Mouse (Mus musculus) liver, embryonic 11.5 days (tissue): ENCODE measurements at regions not wholly inside any gene's neighbourhood (a gene's known extent, or its start where the extent isn't known, plus 50 kb on each side); places are given as distances from the start of the nearest gene placed in this dataset.
"Not testable (repeated sequence)": the region's sequence is repeated elsewhere in the genome, so short reads cannot be mapped to it uniquely, and the experiment has no call there.

ENCODE experiments used
- ATAC-seq: fragments of 200-750 bp; cut with Nextera tagmentation; replicated peaks from 2 replicates; pipeline ENCODE4 v1.8.0; 2017; ENCODE audit warnings: moderate number of reproducible peaks, mild to moderate bottlenecking, moderate TSS enrichment, moderate library complexity; ENCODE audit not compliant: low FRiP score
- DNase-seq: peaks from one replicate; pipeline ENCODE4 v3.0.0-alpha.2; 2017; ENCODE audit warnings: low spot score
- H3K27ac ChIP-seq: fragments of 300-500 bp; sonication (generic); 2 replicates; pipeline ENCODE4 v1.5.1; 2014; ENCODE audit warnings: mild to moderate bottlenecking, low read depth, low read length, control low read depth
- H3K27me3 ChIP-seq: fragments of 300-500 bp; sonication (generic); replicated peaks from 2 replicates; pipeline ENCODE4 v1.6.1; 2014; ENCODE audit warnings: low read length, mixed read lengths; ENCODE audit not compliant: control insufficient read depth, insufficient read depth
- H3K36me3 ChIP-seq: fragments of 300-500 bp; sonication (generic); 2 replicates; pipeline ENCODE4 v1.6.1; 2014; ENCODE audit warnings: mild to moderate bottlenecking, low read length, moderate library complexity, mixed read lengths; ENCODE audit not compliant: control insufficient read depth, insufficient read depth
- H3K4me1 ChIP-seq: fragments of 300-500 bp; sonication (generic); replicated peaks from 2 replicates; pipeline ENCODE4 v1.6.1; 2014; ENCODE audit warnings: low read length, mixed read lengths; ENCODE audit not compliant: control insufficient read depth, insufficient read depth
- H3K4me2 ChIP-seq: fragments of 300-500 bp; sonication (generic); 2 replicates; pipeline ENCODE4 v1.6.1; 2014; ENCODE audit warnings: mild to moderate bottlenecking, control low read depth, moderate library complexity
- H3K4me3 ChIP-seq: fragments of 300-500 bp; sonication (generic); 2 replicates; pipeline ENCODE4 v1.5.1; 2014; ENCODE audit warnings: low read depth, low read length, control low read depth
- H3K9ac ChIP-seq: fragments of 300-500 bp; sonication (generic); 2 replicates; pipeline ENCODE4 v1.6.1; 2014; ENCODE audit warnings: low read depth, low read length, control low read depth
- H3K9me3 ChIP-seq: fragments of 300-500 bp; sonication (generic); 2 replicates; pipeline ENCODE4 v1.6.1; 2016; ENCODE audit warnings: low read length, inconsistent platforms, mixed read lengths; ENCODE audit not compliant: control insufficient read depth
- WGBS: fragments of 180-500 bp; shearing (Covaris S2); extraction: QIAGEN DNeasy Blood & Tissue Kit; methylation state at CpG from one replicate; pipeline ENCODE4 v1.1.7; 2014; 5-methylcytosine and 5-hydroxymethylcytosine counted together

DNA sequence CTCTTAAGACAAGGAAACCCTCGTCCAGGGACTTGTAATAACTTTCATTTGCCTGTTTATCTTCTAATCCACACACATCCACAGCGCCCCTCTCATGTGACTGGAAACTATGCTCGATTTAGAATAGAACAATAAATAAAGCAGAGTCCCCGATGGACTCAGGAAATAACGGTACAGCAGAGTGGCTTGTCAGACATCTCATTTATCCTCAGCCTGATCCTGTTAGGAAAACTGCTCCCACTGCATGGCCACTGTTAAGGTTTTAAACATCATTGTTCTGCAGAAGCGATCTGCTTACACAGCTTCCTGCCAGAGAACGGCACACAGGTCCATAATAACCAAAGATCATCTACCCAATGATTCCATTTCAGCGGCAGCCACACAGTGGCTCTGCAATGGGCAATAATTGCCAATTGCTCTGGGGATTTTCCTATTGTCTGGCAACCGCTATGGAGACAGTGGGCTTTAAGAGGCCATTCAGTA is 84.8 kb upstream of the Mdm1 start:
- Histone ChIP-seq H3K4me1 (no peaks in the 10 kb centered on the region), H3K9ac (no peak overlapping the region), H3K9me3 (0 out of 2 replicates have a peak, but pooled peaks cover 2% of the 10 kb centered on the region), H3K27me3 (no peaks in the 10 kb centered on the region), H3K4me2 (no peak overlapping the region), H3K36me3 (no peaks in the 10 kb centered on the region), H3K27ac (no peak overlapping the region), H3K4me3 (no peak overlapping the region)
- 56% methylated on average over 9 of the region's 9 CpGs for WGBS
- ATAC-seq, result no peak
- DNase-seq, result no peak

DNA sequence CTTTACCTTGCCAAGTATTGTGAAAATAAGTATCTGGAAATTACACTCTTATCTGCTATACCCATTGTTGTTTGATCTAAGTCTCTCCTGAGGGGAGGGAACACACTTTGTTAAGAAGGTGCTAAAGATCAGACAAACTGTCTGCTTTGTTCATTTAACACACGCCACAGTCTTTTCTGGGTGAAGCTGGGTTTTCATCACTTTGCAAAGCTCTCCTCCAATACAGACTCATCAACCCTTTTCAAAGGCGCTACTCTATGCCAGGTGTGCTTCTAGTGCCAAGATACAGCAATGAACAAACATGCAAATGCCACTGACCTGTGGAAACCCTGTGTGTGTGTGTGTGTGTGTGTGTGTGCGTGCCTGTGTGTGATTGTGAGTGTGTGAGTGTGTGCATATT is 84.1 kb upstream of the Mdm1 start:
- WGBS, result 77% methylated on average over 3 of the region's 3 CpGs
- no peak for DNase-seq
- H3K4me3 ChIP-seq, result no peak overlapping the region
- H3K9me3 ChIP-seq, result peaks cover 2% of the 10 kb centered on the region; the same call in 1 of the 2 replicates
- H3K9ac ChIP-seq, result no peak overlapping the region
- no peaks in the 10 kb centered on the region for H3K4me1 ChIP-seq
- H3K36me3 ChIP-seq, result no peaks in the 10 kb centered on the region
- no peak overlapping the region for H3K4me2 ChIP-seq
- H3K27me3 ChIP-seq, result no peaks in the 10 kb centered on the region
- H3K27ac ChIP-seq, result no peak overlapping the region
- no peak for ATAC-seq

DNA sequence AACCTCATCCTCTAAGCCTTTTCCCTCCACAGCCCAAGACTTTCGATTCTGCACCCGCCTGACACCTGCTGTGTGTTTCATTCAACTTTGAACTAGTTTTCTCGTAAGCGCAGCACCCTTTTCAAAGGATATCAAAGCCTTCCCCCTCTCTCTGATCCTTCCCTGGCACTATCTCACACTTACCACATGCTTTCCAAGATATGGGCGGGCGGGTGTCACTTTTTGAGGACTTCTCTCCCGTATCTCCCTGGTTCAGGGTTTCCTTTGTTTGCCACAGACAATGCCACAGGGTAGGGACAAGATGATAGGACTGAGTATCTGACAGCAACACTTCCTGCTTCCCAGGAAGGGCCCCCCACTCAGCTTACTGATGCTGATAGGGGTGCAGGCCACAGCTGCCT is 76.8 kb upstream of the Mdm1 start:
- H3K4me2 ChIP-seq, result no peak overlapping the region
- DNase-seq (no peak), ATAC-seq (peak; percentile 93)
- H3K9me3 ChIP-seq, result peaks cover 5% of the 10 kb centered on the region; the same call in 1 of the 2 replicates
- H3K4me3 ChIP-seq, result no peak overlapping the region
- no peaks in the 10 kb centered on the region for H3K4me1 ChIP-seq
- no peaks in the 10 kb centered on the region for H3K36me3 ChIP-seq
- 38% methylated on average over 7 of the region's 7 CpGs for WGBS
- no peak overlapping the region for H3K9ac ChIP-seq
- peak overlapping the region; percentile 45; the same call in 1 of the 2 replicates for H3K27ac ChIP-seq
- H3K27me3 ChIP-seq, result no peaks in the 10 kb centered on the region

DNA sequence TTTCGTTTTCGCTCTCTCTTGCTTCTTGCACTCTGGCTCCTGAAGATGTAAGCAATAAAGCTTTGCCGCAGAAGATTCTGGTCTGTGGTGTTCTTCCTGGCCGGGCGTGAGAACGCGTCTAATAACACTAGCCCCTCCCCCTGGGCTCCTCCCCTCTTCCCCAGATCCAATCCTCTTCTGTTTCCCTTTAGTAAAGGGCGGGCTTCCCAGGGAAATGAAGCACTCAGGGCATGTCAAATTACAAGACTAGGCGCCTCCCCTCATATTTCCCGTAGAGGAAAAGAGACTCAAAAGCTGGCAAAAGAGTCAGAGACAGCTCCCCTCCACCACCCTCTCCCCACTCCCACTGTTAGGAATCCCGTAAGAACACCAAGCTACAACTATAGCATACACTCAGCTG is 65.3 kb upstream of the Mdm1 start:
- H3K36me3 ChIP-seq, ATAC-seq, H3K27ac ChIP-seq, H3K27me3 ChIP-seq, H3K9me3 ChIP-seq, H3K4me3 ChIP-seq, DNase-seq, H3K9ac ChIP-seq, H3K4me2 ChIP-seq, H3K4me1 ChIP-seq: not testable (repeated sequence)
- WGBS, result 91% methylated on average over 9 of the region's 11 CpGs

GRCm38 (mm10) chr10:118081636-118082166 is 59.9 kb upstream of the Mdm1 start:
- Histone ChIP-seq H3K9ac (no peak overlapping the region), H3K27ac (no peak overlapping the region), H3K4me2 (no peak overlapping the region), H3K4me3 (no peak overlapping the region), H3K27me3 (no peaks in the 10 kb centered on the region), H3K4me1 (no peaks in the 10 kb centered on the region), H3K36me3 (no peaks in the 10 kb centered on the region), H3K9me3 (peaks cover 3% of the 10 kb centered on the region; the same call in 1 of the 2 replicates)
- WGBS, result 85% methylated on average over 5 of the region's 5 CpGs
- ATAC-seq, result no peak
- no peak for DNase-seq

- Histone ChIP-seq H3K4me3 (no peak overlapping the region), H3K36me3 (no peaks in the 10 kb centered on the region), H3K27ac (no peak overlapping the region), H3K4me2 (no peak overlapping the region), H3K27me3 (no peaks in the 10 kb centered on the region), H3K4me1 (no peaks in the 10 kb centered on the region), H3K9ac (no peak overlapping the region), H3K9me3 (no peaks in the 10 kb centered on the region)
- no peak for DNase-seq
- WGBS, result 84% methylated on average over 13 of the region's 13 CpGs
- ATAC-seq, result no peak
These were observed 58.4 kb upstream of the Mdm1 start for GRCm38 (mm10) chr10:118083035-118083720.

DNA sequence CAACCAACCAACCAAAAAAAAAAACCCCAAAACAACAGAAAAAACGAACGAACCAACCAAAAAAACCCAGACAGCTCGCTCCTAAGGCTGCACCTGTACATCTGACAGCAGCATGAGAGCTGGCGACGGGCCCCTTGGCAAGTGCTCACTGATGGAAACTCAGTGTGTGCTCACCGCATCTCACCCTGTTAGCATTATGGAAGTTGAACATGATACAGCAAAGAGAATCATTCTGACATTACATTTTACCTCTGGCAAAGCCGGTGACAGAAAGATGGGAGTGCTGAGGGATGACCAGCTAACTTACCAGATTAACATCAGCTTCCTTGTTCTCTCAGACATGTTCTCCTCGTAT is 57.9 kb upstream of the Mdm1 start:
- H3K4me3 ChIP-seq, result no peak overlapping the region
- no peaks in the 10 kb centered on the region for H3K9me3 ChIP-seq
- no peak overlapping the region for H3K27ac ChIP-seq
- H3K27me3 ChIP-seq, result no peaks in the 10 kb centered on the region
- ATAC-seq (no peak), DNase-seq (no peak)
- H3K36me3 ChIP-seq, result no peaks in the 10 kb centered on the region
- no peaks in the 10 kb centered on the region for H3K4me1 ChIP-seq
- WGBS, result 87% methylated on average over 8 of the region's 8 CpGs
- H3K9ac ChIP-seq, result no peak overlapping the region
- no peak overlapping the region for H3K4me2 ChIP-seq

DNA sequence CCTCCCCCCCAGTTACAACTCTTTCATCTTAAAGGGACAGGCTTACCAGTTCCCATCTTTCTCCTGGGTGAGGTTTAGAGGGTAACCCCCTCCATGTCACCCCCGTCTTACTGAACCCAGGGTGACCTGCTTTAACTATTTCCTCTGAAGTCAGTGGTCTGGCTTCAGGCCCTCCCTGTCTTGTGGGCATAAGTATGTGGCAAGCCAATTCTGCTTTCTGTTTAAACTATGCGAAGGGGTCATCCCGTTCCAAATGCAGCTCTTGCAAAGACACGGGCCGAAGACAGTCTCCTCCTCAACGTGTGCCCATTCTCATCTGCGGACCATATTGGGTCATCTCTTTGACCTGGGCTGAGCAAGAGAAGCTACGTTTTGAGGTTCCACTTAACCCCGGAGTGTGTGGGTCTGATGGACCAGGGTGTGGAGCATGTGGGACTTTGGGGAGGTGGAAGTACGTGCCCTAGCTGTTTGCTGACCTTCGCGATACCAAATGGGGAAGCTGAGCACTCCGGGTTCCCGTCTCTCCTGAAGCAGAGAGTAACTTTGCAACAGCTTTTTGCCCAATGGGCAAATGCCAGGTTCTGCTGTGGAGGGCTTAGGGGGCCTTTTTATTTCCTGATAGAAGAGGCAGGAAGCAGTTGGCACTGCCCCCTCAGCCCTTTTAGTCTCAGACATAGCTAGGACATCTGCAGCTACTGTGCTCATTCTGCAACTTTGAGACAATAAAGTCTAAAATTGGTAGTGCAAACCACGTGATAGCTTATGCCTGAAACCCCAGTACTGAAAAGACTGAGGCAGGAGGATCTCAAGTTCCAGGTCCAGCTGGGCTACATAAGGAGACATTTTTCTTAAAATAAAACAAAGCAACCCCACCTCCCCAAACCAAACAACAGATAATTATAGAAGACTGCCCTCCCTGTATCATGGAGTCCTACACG is 56.3 kb upstream of the Mdm1 start:
- Histone ChIP-seq H3K4me2 (no peak overlapping the region), H3K9ac (no peak overlapping the region), H3K27me3 (no peaks in the 10 kb centered on the region), H3K9me3 (no peaks in the 10 kb centered on the region), H3K4me3 (no peak overlapping the region), H3K27ac (no peak overlapping the region), H3K36me3 (no peaks in the 10 kb centered on the region), H3K4me1 (no peaks in the 10 kb centered on the region)
- ATAC-seq, result no peak
- WGBS, result 71% methylated on average over 16 of the region's 16 CpGs
- no peak for DNase-seq
